Mouse (Mus musculus): Measurements from ENCODE around the gene Pbrm1. TPM values are rescaled to one million over a fixed set of nuclear protein-coding genes. Genes with fewer than 3 reads are reported as not detected.

The Pbrm1 gene
- total and polyA plus RNA-seq, 3 experiments: 28.7 to 62.0 (median 32.4) TPM

DNA sequence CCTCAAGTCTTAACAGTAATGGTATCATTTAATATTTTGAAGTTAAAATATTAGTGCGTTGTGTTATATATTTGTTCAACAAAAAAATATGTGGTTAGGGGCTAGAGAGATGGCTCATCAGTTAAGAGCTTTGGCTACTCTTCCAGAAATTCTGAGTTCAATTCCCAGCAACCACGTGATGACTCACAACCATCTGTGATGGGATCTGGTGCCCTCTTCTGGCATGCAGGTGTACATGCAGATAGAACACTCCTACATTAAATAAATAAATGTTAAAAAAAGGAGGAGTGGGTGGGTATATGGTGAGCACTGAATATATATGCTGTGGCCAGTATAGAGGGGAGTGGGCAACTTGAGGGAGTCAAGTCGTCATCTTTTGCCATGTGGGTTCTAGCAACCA is 6.8 kb downstream of the Pbrm1 start:
- TF ChIP-seq ETS1 (IDR thresholded peaks at IDR 0.05; ENCODE audit: low read depth, low read length): no peak
- peak; percentile 45; the same call in 1 of the 2 replicates for TF ChIP-seq JUND (IDR thresholded peaks at IDR 0.05; ENCODE audit: low read depth, low read length)
- peak; percentile 77 for TF ChIP-seq MYC (IDR thresholded peaks at IDR 0.05; ENCODE audit: low read depth, low read length)
- peak; percentile 85 for TF ChIP-seq USF1 (IDR thresholded peaks at IDR 0.05; ENCODE audit: low read depth, low read length)
- TF ChIP-seq CTCF (IDR thresholded peaks at IDR 0.05 in 2 of 3, conservative IDR thresholded peaks at IDR 0.05 in 1 of 3; ENCODE audit: control insufficient read depth in 1 of 3, insufficient read depth in 1 of 3, low read depth in 2 of 3, low read length in 3 of 3, poor library complexity in 1 of 3, severe bottlenecking in 1 of 3): peak; percentile 40 to 53 (median 45); a peak in 5 of 6 replicates
- TF ChIP-seq POLR2AphosphoS2 (IDR thresholded peaks at IDR 0.05; ENCODE audit: low read length): no peak
- TF ChIP-seq TAL1 (IDR thresholded peaks at IDR 0.05; ENCODE audit: low read length): no peak
- 0 out of 2 replicates have a peak, but pooled peaks have one; percentile 18 for TF ChIP-seq GATA1 (IDR thresholded peaks at IDR 0.05; ENCODE audit: low read depth, low read length)
- peak; percentile 23 for TF ChIP-seq RAD21 (IDR thresholded peaks at IDR 0.05; ENCODE audit: low read depth, low read length)
- 0 out of 2 replicates have a peak, but pooled peaks have one; percentile 9 for TF ChIP-seq SMC3 (IDR thresholded peaks at IDR 0.05; ENCODE audit: low read depth, low read length)

DNA sequence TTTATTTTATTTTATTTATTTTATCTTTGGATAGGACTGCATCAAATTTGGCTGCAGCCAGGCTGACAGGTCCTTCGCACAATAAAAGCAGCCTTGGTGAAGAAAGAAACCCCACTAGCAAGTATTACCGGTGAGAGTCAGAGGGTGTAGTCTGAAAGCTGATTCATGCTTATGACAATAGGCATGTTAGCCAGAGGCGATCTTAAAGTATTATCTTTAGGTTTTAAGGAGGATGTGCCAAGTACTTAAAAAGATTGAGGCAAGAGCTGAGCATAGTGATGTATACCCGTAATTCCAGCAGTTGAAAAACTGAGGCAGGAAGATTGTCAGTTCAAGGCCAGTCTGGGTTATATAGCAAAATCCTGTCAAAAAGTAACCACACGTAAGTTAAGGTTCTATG is 26.4 kb downstream of the Pbrm1 start:
- no peak for DNase-seq (ENCODE audit: low read depth, low spot score)
- Histone ChIP-seq H3K4me1 (ENCODE audit: control insufficient read depth in 1 of 2, insufficient read depth in 2 of 2, low read length in 2 of 2) (0 out of 4 replicates have a peak, but pooled peaks cover 0 to 3% of the 10 kb centered on the region in 2 experiments), H3K9ac (ENCODE audit: control insufficient read depth, low read depth, low read length, poor library complexity, severe bottlenecking) (no peak overlapping the region), H3K9me3 (replicated peaks; ENCODE audit: insufficient read depth, low read length) (no peaks in the 10 kb centered on the region), H3K4me3 (ENCODE audit: control insufficient read depth in 1 of 2, insufficient read depth in 1 of 2, low read depth in 2 of 2, low read length in 2 of 2) (no peak overlapping the region), H3K27ac (ENCODE audit: control insufficient read depth, low read depth, low read length) (no peak overlapping the region), H3K27me3 (ENCODE audit: control insufficient read depth in 1 of 2, insufficient read depth in 2 of 2, low read length in 2 of 2) (no peaks in the 10 kb centered on the region), H3K79me2 (ENCODE audit: control insufficient read depth, insufficient read depth, low read length, poor library complexity) (no peaks in the 10 kb centered on the region), H3K36me3 (ENCODE audit: control insufficient read depth in 1 of 2, insufficient read depth in 2 of 2, low read length in 2 of 2) (peaks cover 11 to 35% of the 10 kb centered on the region in 2 experiments)
- TF ChIP-seq SMC3 (IDR thresholded peaks at IDR 0.05; ENCODE audit: low read depth, low read length): no peak
- TF ChIP-seq HCFC1 (IDR thresholded peaks at IDR 0.05; ENCODE audit: low read depth, low read length): no peak
- no peak for TF ChIP-seq JUND (IDR thresholded peaks at IDR 0.05; ENCODE audit: low read depth, low read length)
- no peak for TF ChIP-seq TCF12 (IDR thresholded peaks at IDR 0.05; ENCODE audit: low read depth, low read length)
- TF ChIP-seq CTCF (IDR thresholded peaks at IDR 0.05 in 2 of 3, conservative IDR thresholded peaks at IDR 0.05 in 1 of 3; ENCODE audit: control insufficient read depth in 1 of 3, insufficient read depth in 1 of 3, low read depth in 2 of 3, low read length in 3 of 3, poor library complexity in 1 of 3, severe bottlenecking in 1 of 3): no peak
- TF ChIP-seq MAFK (IDR thresholded peaks at IDR 0.05; ENCODE audit: borderline replicate concordance, low read depth, low read length): no peak
- TF ChIP-seq ETS1 (IDR thresholded peaks at IDR 0.05; ENCODE audit: low read depth, low read length): no peak
- TF ChIP-seq ZMIZ1 (IDR thresholded peaks at IDR 0.05; ENCODE audit: low read depth, low read length): no peak
- no peak for TF ChIP-seq POLR2AphosphoS2 (IDR thresholded peaks at IDR 0.05; ENCODE audit: low read length)

More for the DNA sequence above, 6.8 kb downstream of the Pbrm1 start:
- Histone ChIP-seq H3K4me3 (ENCODE audit: control insufficient read depth in 1 of 2, insufficient read depth in 1 of 2, low read depth in 2 of 2, low read length in 2 of 2) (no peak overlapping the region), H3K9ac (ENCODE audit: control insufficient read depth, low read depth, low read length, poor library complexity, severe bottlenecking) (no peak overlapping the region), H3K4me1 (ENCODE audit: control insufficient read depth in 1 of 2, insufficient read depth in 2 of 2, low read length in 2 of 2) (peaks cover under 1 to 5% of the 10 kb centered on the region in 2 experiments; a peak in 1 of 4 replicates), H3K36me3 (ENCODE audit: control insufficient read depth in 1 of 2, insufficient read depth in 2 of 2, low read length in 2 of 2) (peaks cover 14 to 31% of the 10 kb centered on the region in 2 experiments), H3K27ac (ENCODE audit: control insufficient read depth, low read depth, low read length) (no peak overlapping the region), H3K9me3 (replicated peaks; ENCODE audit: insufficient read depth, low read length) (no peaks in the 10 kb centered on the region), H3K27me3 (ENCODE audit: control insufficient read depth in 1 of 2, insufficient read depth in 2 of 2, low read length in 2 of 2) (no peaks in the 10 kb centered on the region), H3K79me2 (ENCODE audit: control insufficient read depth, insufficient read depth, low read length, poor library complexity) (peaks cover 9% of the 10 kb centered on the region)
- DNase-seq (ENCODE audit: low read depth, low spot score): peak; percentile 69

All from MEL (cell line).